Mouse (Mus musculus): ENCODE results near the gene Banp.
A peak's percentile ranks its signal among the peaks of the same experiment; 100 is the strongest.

Banp gene

GRCm38 (mm10) chr8:121990506-121991255, 41.1 kb downstream of the Banp start:
- no peak for DNase-seq

GRCm38 (mm10) chr8:121991611-121992010, 42.1 kb downstream of the Banp start:
- DNase-seq, result no peak

GRCm38 (mm10) chr8:121992911-121993310, 43.4 kb downstream of the Banp start:
- no peak for DNase-seq

- DNase-seq, result no peak
These were observed 45.6 kb downstream of the Banp start for GRCm38 (mm10) chr8:121995112-121995511.

- no peak for DNase-seq
These were observed 46.3 kb downstream of the Banp start for GRCm38 (mm10) chr8:121995895-121996294.

- DNase-seq, result no peak
These were observed 49.1 kb downstream of the Banp start for GRCm38 (mm10) chr8:121998631-121999030.

GRCm38 (mm10) chr8:121999211-121999610, 49.7 kb downstream of the Banp start:
- DNase-seq, result no peak

- no peak for DNase-seq
These were observed 52.0 kb downstream of the Banp start for GRCm38 (mm10) chr8:122001339-122002115.

GRCm38 (mm10) chr8:122003646-122004045, 54.1 kb downstream of the Banp start:
- no peak for DNase-seq

- DNase-seq, result no peak
These were observed 54.6 kb downstream of the Banp start for GRCm38 (mm10) chr8:122004131-122004530.

- no peak for DNase-seq
These were observed 56.1 kb downstream of the Banp start for GRCm38 (mm10) chr8:122005422-122006204.

- no peak for DNase-seq
These were observed 57.3 kb downstream of the Banp start for GRCm38 (mm10) chr8:122006688-122007484.

GRCm38 (mm10) chr8:122008395-122008794, 58.8 kb downstream of the Banp start:
- DNase-seq, result no peak

GRCm38 (mm10) chr8:122010638-122011037, 61.1 kb downstream of the Banp start:
- no peak for DNase-seq

GRCm38 (mm10) chr8:122011066-122011588, 61.6 kb downstream of the Banp start:
- no peak for DNase-seq

- DNase-seq, result no peak
These were observed 65.1 kb downstream of the Banp start for GRCm38 (mm10) chr8:122014606-122015005.

GRCm38 (mm10) chr8:122018046-122018831, 68.7 kb downstream of the Banp start:
- no peak for DNase-seq

- no peak for DNase-seq
These were observed 69.6 kb downstream of the Banp start for GRCm38 (mm10) chr8:122019162-122019561.

- DNase-seq, result no peak
These were observed 70.7 kb downstream of the Banp start for GRCm38 (mm10) chr8:122020050-122020771.

GRCm38 (mm10) chr8:122021725-122022124, 72.2 kb downstream of the Banp start:
- peak; percentile 20 for DNase-seq

GRCm38 (mm10) chr8:122022274-122022673, 72.7 kb downstream of the Banp start:
- DNase-seq, result no peak
